Mouse (Mus musculus): ENCODE results near the gene Tmem203.

GRCm38 (mm10) chr2:25293706-25294105 is 38.5 kb downstream of the Tmem203 start:
- TF ChIP-seq CTCF (IDR thresholded peaks at IDR 0.05; ENCODE audit: low read depth) (no peak), EP300 (optimal IDR thresholded peaks at IDR 0.05) (no peak)
